Mouse (Mus musculus): ENCODE data around the gene 4930562C15Rik.

DNA sequence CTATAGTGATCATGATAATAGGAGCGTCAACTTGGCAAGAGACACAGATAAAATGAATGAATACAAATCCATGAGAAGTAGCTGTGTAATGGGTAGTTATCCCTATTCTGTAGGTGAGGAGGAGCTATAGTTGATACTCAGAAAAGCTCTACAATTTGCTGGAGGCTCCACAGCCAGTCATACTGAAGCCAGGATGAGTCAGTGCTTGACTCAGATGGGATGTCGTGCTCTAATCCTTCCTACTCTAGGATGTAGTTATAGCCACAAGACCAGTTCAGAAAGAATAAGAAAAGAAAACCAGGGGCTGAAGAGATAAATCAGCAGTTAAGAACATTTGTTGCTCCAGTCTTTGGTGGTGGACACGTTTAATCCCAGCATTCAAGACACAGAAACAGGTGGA lies 2.4 kb downstream of the 4930562C15Rik start:
- TF ChIP-seq USF1 (IDR thresholded peaks at IDR 0.05; ENCODE audit: low read depth, low read length), result no peak
- no peak for TF ChIP-seq TCF12 (IDR thresholded peaks at IDR 0.05; ENCODE audit: low read depth, low read length)
- TF ChIP-seq MAZ (IDR thresholded peaks at IDR 0.05; ENCODE audit: low read depth, low read length), result no peak
- no peak for TF ChIP-seq MYC (IDR thresholded peaks at IDR 0.05; ENCODE audit: low read depth, low read length)
